Mouse (Mus musculus): ENCODE data around the gene Sec31a.

Gene Sec31a

DNA sequence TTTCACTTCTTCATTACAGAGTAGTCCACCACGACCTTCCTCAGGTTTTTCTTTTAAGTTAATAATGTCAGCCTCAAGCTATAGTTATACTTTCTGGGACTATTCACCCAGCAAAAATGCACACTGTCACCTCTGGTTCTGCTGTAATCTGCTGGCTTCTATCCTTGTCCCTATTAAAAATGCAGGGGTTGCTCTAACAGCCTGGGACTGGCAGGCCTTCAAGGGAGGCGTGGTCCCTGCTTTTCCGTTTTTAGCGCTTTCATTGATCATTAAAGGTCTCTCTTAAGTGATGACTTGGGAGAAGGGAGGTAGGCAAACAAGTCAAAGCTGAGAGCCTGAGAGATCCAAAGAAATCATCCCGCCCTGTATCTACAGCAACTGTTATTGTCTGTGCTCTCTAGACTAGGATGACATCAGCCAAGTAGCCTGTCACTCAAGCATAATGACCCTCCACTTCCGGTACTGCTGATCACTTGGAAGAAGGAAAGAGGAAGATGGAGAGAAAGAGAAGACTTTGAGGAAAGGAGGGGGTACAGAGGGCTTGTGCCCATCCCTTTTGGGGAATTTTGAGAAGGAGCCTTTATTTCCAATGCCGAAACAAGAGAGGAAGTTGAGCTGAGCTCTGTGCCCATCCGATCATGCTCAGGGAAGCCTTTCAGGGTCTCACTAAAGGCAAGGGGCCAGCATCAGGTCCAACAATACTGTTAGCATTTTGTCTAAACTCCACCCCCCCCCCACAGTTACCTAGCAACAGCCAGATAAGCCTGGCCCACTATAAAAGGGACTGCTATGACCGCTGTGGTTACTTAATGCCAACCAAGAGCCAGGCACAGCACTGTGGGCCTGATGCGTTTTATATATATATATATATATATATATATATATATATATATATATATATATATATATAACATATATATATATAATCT is 66.5 kb downstream of the Sec31a start:
- no peak for DNase-seq (ENCODE audit: low spot score)

DNA sequence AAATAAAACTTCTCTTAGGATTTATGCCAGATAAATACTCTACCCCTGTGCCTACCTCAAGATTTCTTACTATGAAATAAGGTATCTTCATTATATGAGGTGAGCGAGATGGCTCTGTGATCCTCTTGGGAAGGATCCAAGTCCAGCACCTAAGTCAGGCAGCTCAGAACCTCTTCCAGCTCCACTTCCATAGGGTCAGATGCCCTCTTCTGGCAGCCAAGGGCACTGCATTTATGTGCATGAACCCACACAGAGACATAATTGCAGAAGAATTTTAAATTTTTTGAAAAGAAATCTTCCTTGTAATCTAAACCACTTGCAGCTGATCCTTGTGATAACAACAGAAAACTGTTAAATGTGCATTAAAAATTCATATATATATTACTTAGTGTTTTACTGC is 70.9 kb downstream of the Sec31a start:
- no peak for DNase-seq (ENCODE audit: low spot score)

DNA sequence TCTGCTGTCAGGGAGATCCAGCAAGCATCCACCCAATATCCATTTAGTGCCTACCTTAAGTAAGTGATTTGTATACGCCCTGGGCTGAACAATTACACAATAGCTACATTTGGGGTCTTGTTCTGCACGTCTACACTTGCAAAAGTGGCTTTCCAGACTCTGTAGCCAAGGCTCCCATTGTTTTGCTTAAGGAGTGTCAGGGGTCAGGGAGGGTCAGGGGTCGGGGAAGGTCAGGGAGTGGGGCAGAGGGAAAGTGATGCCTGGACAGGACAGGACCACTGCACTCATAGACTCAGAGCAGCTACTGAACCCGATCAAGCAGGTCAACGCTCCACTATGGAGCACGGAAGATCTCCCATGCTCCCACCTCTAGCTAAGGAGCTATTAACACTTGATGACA is 72.9 kb downstream of the Sec31a start:
- no peak for DNase-seq (ENCODE audit: low spot score)

DNA sequence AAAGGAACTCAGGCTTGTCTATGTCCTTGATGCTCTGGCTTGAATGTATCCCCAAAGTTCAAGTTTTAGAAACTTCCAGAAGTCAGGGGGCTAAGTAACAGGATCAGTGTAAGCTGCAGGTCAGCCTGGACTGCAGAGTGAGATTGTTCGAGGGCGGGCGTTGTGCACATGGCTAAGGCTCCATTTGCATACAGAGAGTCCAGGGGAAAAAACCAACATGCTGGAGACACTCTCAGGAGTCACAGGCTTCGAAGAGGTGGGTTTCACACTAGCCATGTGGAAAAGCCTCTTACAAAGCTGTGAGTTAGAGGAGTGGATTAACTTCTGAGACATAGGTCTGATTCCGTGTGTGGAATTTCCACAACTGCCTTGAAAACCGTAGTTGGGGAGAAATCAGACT is 73.6 kb downstream of the Sec31a start:
- DNase-seq (ENCODE audit: low spot score), result no peak

DNA sequence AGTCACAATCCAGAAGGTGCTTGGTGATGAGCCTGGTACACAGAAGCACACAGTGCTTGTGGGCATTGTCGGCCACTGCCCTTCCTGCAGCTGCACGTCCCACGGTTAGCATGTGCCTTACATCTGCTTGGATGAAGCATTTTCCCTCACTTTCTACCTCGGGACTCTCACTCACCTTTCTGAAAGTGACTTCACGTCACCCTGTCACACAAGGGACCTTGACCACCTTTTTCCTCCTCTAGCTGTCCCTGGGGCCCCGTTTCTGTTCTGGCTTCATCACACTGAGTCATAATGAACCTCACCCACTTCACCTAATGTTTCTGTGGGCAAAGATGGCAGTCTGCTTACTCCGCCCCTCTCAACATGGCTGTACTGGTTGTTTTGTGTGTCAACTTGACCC is 75.0 kb downstream of the Sec31a start:
- DNase-seq (ENCODE audit: low spot score), result no peak

DNA sequence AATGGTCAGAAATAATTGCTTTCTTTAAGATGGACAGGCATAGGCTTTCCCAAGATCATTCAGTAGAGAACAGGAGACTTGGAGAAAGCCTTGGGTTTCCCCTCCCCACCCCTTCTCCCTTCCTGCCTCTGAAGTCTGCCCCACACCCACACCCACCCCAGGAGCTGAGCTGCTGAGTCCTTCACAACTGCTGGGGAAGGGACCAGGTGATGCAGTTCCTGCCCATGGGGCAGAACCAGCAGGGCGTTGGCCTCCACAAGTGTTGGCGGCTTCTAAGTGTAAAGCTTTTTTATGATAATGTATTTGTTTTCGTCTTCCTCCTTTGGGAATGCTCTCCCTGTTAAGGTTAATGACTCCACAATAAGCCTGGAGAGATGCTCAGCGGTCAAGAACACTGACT is 78.2 kb downstream of the Sec31a start:
- DNase-seq (ENCODE audit: low spot score), result no peak

DNA sequence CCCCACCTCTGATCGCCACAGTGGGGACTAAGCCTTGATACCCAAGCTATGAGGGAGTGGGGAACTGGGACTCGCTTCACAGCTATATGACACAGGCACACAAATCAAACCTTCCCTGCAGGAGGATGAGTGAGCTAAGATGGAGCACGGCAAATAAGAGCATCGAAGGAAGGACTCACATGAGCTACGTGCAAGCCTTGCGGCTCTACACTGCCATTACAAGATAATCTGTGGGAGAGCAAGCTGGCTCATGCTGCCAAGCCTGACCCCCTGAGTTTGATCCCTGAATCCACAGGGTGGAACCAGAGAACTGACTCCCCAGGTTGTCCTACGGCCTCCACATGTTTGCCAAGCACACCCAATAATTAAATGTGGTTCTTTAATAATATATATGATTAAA is 79.2 kb downstream of the Sec31a start:
- DNase-seq (ENCODE audit: low spot score), result no peak

DNA sequence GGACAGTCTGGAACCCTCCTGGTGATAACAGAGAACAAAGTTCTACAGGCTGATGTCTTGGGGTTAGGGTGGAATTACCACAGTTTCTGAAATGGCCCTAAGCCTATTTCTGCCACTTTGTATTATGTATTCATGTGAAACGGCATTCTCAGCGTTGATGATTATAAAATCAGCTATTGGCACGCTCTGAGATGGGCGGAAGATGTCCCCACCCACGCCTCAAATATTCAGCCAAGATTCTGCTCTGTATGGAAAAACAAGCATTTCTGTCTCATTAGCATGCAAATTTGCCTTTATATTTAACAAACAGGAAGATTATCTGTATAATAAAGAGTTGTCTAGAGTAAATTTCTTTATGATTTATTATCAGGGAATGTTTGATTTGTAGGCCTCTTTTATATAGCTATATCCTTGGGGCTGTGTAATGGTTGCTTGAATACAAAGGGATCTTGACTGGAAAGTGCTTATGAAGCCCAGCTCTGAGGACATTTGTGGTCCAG is 80.4 kb downstream of the Sec31a start:
- DNase-seq (ENCODE audit: low spot score), result no peak

DNA sequence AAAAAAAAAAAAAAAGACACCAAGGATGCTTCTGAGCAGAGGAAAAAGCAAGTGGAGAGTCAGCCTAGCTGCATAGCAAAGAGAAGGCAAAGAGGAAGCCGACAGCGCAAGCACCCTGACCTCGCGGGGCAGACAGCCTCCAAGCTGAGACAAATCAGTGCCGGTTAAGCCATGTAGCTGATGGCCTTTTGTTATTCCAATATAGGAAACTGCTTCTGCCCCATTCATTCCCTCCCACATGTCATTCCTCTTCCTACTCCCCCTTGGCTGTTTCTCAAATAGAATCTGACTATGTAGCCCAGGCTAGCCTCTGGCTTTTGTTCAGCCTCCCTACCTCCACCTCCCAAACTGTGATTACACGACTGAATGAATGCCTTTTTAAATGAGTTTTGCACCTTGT is 81.3 kb downstream of the Sec31a start:
- no peak for DNase-seq (ENCODE audit: low spot score)

DNA sequence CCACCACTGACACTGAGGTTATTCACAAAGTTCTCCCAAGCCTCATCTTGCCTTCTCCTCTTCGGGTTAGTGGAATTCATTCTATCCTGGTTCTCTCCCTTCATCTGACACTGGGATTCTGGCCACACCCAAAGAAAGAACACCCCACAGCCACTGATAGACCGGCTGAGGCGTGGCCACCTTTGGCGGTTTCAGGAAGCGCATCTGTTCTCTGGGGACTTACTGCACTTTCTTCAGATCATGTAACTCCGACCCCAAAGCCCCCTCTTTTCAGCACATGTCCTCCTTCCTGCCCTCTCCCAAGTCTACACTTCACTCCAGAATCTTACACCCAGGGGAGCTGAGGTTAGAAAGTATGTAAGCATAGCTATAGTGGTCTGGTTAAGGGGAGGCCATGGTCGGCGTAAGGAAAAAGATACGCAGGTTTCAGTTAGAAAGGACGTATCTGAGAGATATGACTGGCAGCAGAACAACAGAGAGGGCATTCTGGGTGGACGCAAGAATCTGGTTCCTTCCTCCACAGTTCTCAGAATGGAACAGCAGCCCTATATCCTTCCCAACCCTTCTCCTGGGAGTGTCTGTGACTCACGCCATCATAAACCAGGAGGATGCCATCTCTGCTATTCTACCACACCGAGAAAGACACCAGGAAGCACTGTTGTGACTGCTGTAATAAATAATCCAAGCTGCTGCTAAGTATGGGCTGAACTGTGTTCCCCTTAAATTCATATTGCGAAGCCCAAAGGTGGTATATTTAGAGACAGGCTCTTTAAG is 82.2 kb downstream of the Sec31a start:
- DNase-seq (ENCODE audit: low spot score), result no peak

DNA sequence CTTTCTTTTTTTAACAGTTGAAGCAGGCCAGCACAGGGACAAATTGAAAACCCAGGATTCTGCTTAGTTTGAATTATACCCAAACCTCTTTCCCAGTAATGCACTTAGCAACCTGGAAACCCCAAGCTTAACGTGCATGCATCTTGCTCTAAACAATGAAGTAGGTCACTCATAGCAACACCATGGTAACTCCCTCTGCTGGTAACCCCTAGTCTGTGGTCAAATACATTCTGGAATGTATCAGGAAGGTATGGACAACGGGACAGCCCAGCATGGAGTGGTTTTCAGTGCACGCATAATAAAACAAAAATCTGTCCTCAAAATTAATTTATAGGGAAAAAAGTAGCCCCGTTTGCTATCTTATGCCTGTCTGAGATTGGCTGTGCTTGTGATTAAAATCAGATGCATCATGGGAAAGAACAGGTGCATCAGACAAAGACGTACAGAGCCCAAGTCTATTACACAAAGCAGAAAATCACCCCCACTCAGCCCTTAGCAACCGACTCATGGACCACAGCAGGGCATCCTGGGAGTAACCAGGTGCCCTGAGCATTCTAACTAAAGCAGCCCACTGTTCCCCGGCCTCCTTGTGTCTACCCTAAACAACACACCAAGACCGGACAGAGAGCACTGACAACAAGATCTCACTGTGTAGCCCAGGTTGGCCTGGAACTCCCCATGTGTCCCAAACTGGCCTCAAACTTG is 83.6 kb downstream of the Sec31a start:
- no peak for DNase-seq (ENCODE audit: low spot score)

DNA sequence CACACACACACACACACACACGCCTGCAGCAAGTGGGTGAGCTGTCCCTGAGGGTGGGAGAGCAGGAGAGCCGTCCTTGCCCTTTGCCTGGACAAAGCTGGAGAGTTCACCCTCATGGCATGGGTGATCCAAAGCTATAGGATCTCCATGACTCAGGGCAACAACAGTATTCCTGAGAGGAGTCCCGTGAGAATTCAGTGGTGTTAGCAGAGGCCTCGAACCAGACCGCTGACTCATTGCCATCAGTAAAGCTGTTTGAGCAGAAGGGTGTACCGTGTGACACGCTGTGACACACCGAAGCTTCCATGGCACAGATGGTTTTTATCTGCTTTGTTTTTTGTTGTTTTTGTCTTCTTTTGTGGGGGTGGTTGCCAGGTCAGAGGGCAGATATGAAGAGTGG is 84.4 kb downstream of the Sec31a start:
- no peak for DNase-seq (ENCODE audit: low spot score)

DNA sequence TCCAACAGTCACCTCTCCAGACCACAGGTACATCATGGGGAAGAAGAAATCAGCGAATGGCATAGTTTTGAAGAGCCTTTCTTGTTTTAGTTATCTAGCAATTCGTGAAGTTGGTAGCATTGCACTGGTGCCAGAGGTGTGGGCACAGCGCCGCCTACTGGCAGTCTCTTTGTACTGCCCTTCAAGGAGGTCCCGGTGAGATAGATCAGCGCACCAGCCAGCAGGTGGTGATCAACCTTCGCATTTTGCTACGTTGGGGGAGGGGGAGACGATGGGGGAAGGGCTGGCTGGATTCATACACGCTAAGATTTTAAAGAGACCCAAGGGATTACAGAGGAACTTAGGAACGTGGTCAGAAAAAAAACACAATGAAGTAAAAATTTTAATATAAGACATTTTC is 94.0 kb downstream of the Sec31a start:
- peak; percentile 81 for DNase-seq (ENCODE audit: low spot score)

DNA sequence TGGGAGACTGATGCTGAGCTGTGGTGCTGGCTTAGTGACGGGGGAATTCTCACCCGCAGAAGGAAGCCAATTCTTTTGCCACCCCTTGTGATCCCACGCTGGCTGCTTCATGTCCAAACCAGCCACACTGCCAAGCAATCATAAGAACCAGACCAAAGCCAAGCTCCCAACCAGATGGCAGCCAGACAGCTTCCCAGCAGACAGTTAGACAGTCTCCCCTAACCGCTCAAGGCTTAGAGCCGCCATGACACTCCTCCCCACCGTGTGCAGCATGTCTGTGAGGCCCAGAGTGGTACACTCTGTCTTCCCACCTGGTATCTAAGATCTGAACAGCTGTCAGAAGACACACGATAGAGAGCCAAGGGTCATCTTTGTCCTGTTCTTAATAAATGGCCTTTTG is 98.2 kb downstream of the Sec31a start:
- DNase-seq (ENCODE audit: low spot score), result no peak

DNA sequence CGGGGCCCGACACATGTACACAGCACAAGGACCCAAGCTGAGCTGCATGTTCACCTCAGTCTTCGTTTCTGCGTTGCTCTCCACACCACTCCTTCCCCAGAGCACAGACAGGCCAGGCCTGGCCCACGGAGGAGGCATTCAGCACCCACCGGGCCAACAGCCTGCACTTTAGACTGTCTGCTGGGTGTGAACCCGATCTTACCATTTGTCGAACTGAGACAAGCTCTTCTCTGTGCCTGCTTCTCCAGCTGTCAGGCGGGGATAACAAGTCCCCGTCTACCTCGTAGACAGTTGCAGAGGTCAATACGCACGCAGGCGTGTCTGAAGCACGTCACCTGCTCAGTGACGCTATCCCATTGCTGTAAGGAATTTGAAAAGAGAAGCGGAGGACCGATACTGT is 99.0 kb downstream of the Sec31a start:
- DNase-seq (ENCODE audit: low spot score), result no peak

DNA sequence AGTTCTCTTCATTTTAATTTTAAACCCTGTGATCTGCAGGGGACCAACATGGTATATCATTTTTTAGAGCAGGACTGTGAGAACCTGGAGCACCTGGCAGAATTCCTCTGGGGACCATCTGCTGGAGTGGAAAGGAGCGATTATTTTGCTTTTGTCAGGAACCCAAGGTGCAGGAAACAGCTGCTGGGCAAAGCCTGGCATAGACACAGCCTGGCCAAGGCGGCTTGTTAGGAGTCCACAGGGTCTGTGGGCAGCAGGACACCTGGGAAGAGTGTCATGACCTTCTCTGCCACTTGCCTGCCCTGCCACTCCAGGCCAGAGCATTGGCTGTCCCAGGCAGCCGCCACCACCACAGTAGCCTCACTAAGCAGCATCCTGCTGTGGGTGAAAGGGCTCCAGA is 100.4 kb downstream of the Sec31a start:
- no peak for DNase-seq (ENCODE audit: low spot score)

DNA sequence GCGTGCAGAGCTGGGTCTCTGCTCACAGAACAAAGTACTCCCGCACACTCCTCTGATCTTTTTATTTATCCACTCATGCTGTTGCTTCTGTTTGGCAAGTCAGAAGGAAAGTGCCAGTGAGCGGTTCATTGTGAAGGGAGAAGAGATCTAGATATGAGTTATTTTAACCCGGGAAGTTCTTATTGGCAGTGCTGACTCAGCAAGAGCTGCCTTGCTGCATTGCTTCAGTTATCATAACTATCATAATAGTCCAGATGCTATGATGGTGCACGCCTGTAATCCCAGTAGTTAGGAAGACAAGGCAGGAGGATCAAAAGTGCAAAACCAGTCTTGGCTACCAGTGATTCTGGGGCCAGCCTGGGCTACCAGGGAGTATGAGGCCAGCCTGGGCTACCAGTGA is 103.6 kb downstream of the Sec31a start:
- DNase-seq (ENCODE audit: low spot score), result no peak

All from urinary bladder, postnatal 14 days (tissue).